Mouse (Mus musculus) heart, postnatal 0 days (tissue): ENCODE data around the gene Mrgprh. TPM values are rescaled to one million over a fixed set of nuclear protein-coding genes. Genes with fewer than 3 reads are reported as not detected.

ENCODE experiments used
- ATAC-seq: fragments of 200-750 bp; cut with Nextera tagmentation; 2 replicates; pipeline ENCODE4 v1.8.0; 2017; ENCODE audit warnings: low read depth, moderate number of reproducible peaks, moderate library complexity; ENCODE audit not compliant: insufficient read depth
- DNase-seq: peaks from one replicate; pipeline ENCODE4 v3.0.0-alpha.2; 2016; ENCODE audit warnings: low spot score
- H3K27ac ChIP-seq: fragments of 300-500 bp; sonication (generic); 2 replicates; pipeline ENCODE4 v1.5.1; 2014; ENCODE audit warnings: low read depth, mild to moderate bottlenecking
- H3K27me3 ChIP-seq: fragments of 300-500 bp; sonication (generic); 2 replicates; pipeline ENCODE4 v1.6.1; 2014; ENCODE audit warnings: low read length, mixed read lengths; ENCODE audit not compliant: control insufficient read depth, insufficient read depth
- H3K36me3 ChIP-seq: fragments of 300-500 bp; sonication (generic); replicated peaks from 2 replicates; pipeline ENCODE4 v1.6.1; 2014; ENCODE audit warnings: low read length, mixed read lengths; ENCODE audit not compliant: control insufficient read depth, insufficient read depth
- H3K4me1 ChIP-seq: fragments of 300-500 bp; sonication (generic); 2 replicates; pipeline ENCODE4 v1.6.1; 2014; ENCODE audit warnings: antibody characterized with exemption; ENCODE audit not compliant: control insufficient read depth, insufficient read depth
- H3K4me2 ChIP-seq: fragments of 300-500 bp; sonication (generic); 2 replicates; pipeline ENCODE4 v1.6.1; 2014; ENCODE audit warnings: low read depth, mild to moderate bottlenecking, low read length, moderate library complexity
- H3K4me3 ChIP-seq: fragments of 300-500 bp; sonication (generic); 2 replicates; pipeline ENCODE4 v1.5.1; 2014; ENCODE audit warnings: low read depth, low read length
- H3K9ac ChIP-seq: fragments of 300-500 bp; sonication (generic); replicated peaks from 2 replicates; pipeline ENCODE4 v1.6.1; 2014; ENCODE audit warnings: low read depth, low read length, mixed read lengths
- H3K9me3 ChIP-seq: fragments of 300-500 bp; sonication (generic); replicated peaks from 2 replicates; pipeline ENCODE4 v1.6.1; 2016; ENCODE audit warnings: low read length; ENCODE audit not compliant: control insufficient read depth
- CTCF ChIP-seq: IDR thresholded peaks from 2 replicates; pipeline ENCODE4 v1.5.1; 2016; ENCODE audit warnings: antibody characterized with exemption, control low read depth, low read depth
- EP300 ChIP-seq: IDR thresholded peaks from 2 replicates; pipeline ENCODE4 v1.6.1; 2016; ENCODE audit warnings: antibody characterized with exemption, low read depth
- WGBS: fragments of 180-500 bp; shearing (Covaris S2); extraction: QIAGEN DNeasy Blood & Tissue Kit; methylation state at CpG from one replicate; pipeline ENCODE4 v1.1.7; 2014; 5-methylcytosine and 5-hydroxymethylcytosine counted together
- polyA plus RNA-seq: library from polyadenylated mRNA; unstranded; fragments of >200 nt; fragmentation: Nextera tagmentation; extraction: Ambion mirVana; gene quantifications from 2 replicates; pipeline ENCODE4 v1.2.1, GENCODE M21; 2015
- total RNA-seq: library from RNA; depleted of rRNA; stranded (reverse); fragments of >200 nt; gene quantifications from 2 replicates; pipeline ENCODE4 v1.2.3, GENCODE M21; 2014; ENCODE audit warnings: low replicate concordance; rRNA removed

The Mrgprh gene
- total RNA-seq (0.19 TPM in 1 of 2 replicates, not detected in the other), polyA plus RNA-seq (0.19 and 0.25 TPM in 2 replicates)

DNA sequence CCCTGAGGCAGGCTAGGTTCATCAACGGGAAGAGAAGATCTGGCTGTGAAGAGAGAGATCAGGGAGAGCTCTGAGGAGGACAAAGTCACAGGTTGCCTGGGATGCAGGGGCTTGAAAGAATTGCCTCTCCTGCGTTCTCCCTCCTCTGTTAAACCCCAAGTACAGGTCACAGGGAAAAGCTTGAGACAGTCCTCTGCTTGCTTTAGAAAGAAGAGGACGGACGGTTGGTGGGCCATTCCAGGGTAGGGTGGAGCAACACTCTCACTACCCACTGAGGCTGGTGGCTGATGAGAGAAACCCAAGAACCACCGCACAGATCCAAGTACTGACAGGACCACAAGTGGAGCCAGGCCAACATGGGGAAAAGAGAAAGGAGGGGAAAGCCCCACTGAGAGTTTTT lies at the start of gene Mrgprh:
Gene Mrgprh, plus strand, starts transcription at position 301 of the 400 bp plus-strand sequence.
- H3K27ac ChIP-seq = no peak within 1 kb of the TSS
- no peak for DNase-seq
- WGBS = 79% methylated on average over 5 of the region's 5 CpGs
- H3K4me1 ChIP-seq = 0 out of 2 replicates have a peak, but pooled peaks cover 3% of the 10 kb centered on the region
- 0 out of 2 replicates have a peak, but pooled peaks cover 9% of the 10 kb centered on the region for H3K27me3 ChIP-seq
- no peak within 1 kb of the TSS for H3K4me2 ChIP-seq
- TF ChIP-seq CTCF = no peak
- TF ChIP-seq EP300 = no peak
- H3K9me3 ChIP-seq = no peaks in the 10 kb centered on the region
- no peak for ATAC-seq
- H3K4me3 ChIP-seq = no peak within 1 kb of the TSS
- H3K9ac ChIP-seq = no peak within 1 kb of the TSS
- no peaks in the 10 kb centered on the region for H3K36me3 ChIP-seq

DNA sequence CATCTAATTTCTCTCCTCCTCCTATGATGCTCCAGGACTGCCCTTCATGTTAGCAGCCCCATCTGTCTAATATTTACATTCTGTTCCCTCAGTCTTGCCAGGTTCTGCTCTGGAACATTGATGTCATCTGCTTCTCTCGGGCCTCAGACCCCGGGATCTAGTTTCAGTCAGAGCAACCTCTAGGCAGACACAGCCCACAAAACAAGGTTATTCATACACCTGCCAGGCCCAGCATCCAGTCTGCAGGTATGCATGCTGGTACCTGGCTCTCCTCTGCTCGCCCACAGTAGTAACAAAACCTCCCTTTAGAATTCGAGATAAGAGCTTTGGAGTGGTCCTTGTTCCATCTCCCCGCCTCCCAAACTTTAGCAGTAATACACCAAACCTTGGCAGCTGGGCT lies 45.5 kb upstream of the Mrgprh start:
- H3K4me1 ChIP-seq = no peaks in the 10 kb centered on the region
- WGBS = 62% methylated on average over 5 of the region's 5 CpGs
- TF ChIP-seq EP300 (no peak), CTCF (no peak)
- ATAC-seq = no peak
- H3K9ac ChIP-seq = no peak overlapping the region
- H3K9me3 ChIP-seq = no peaks in the 10 kb centered on the region; the same call in 1 of the 2 replicates
- H3K4me2 ChIP-seq = no peak overlapping the region
- H3K4me3 ChIP-seq = no peak overlapping the region
- no peaks in the 10 kb centered on the region for H3K36me3 ChIP-seq
- DNase-seq = no peak
- no peak overlapping the region for H3K27ac ChIP-seq
- H3K27me3 ChIP-seq = no peaks in the 10 kb centered on the region

DNA sequence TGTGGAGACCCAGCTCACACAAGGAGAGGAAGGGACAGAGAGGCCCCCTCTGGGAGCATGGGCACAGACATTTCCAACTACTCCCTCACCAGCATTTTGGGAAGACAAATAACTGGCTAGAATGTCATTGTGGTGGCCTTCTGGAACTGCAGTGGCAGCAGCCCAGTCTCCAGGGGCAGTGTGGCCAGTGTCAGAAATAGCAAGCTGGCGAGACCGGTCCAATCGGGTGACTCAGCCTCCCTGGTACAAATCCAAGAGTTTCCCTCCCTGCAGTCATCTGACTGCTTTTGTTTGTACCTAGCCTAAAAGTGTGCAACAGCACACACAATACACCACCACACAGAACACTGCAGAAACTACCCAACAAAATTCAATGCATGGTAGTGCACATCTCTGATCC lies 43.6 kb upstream of the Mrgprh start:
- H3K4me3 ChIP-seq = no peak overlapping the region
- TF ChIP-seq EP300 = no peak
- TF ChIP-seq CTCF = no peak
- H3K9me3 ChIP-seq = no peaks in the 10 kb centered on the region; the same call in 1 of the 2 replicates
- no peaks in the 10 kb centered on the region for H3K27me3 ChIP-seq
- peak overlapping the region; percentile 60 for H3K27ac ChIP-seq
- peak; percentile 62 for DNase-seq
- ATAC-seq = peak; percentile 87
- no peaks in the 10 kb centered on the region for H3K36me3 ChIP-seq
- WGBS = 10% methylated on average over 3 of the region's 3 CpGs
- H3K4me2 ChIP-seq = no peak overlapping the region
- no peaks in the 10 kb centered on the region for H3K4me1 ChIP-seq
- H3K9ac ChIP-seq = no peak overlapping the region

DNA sequence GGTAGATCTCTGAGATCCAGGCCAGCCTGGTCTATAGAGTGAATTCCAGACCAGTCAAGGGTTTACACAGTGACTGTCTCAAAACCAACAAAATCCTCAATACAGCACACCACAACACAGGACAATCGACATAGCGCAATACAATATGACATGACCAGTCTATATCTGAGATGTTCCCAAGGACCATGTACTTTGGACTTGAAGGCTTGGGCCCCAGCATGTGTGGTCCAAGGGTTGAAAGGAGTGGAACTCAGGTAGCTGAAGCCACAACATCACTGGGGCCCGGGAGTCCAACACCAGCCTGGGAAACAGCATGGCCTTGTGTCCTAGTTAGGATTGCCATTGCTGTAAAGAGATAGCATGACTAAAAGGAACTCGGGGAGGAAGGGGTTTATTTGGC lies 43.2 kb upstream of the Mrgprh start:
- Histone ChIP-seq H3K9me3 (no peaks in the 10 kb centered on the region; the same call in 1 of the 2 replicates), H3K36me3 (no peaks in the 10 kb centered on the region), H3K27me3 (no peaks in the 10 kb centered on the region), H3K9ac (no peak overlapping the region), H3K4me2 (no peak overlapping the region), H3K27ac (peak overlapping the region; percentile 60; the same call in 1 of the 2 replicates), H3K4me1 (no peaks in the 10 kb centered on the region), H3K4me3 (no peak overlapping the region)
- no peak for DNase-seq
- no peak for ATAC-seq
- TF ChIP-seq CTCF = no peak
- 0 out of 2 replicates have a peak, but pooled peaks have one; percentile 14 for TF ChIP-seq EP300
- WGBS = 93% methylated on average over 4 of the region's 4 CpGs

DNA sequence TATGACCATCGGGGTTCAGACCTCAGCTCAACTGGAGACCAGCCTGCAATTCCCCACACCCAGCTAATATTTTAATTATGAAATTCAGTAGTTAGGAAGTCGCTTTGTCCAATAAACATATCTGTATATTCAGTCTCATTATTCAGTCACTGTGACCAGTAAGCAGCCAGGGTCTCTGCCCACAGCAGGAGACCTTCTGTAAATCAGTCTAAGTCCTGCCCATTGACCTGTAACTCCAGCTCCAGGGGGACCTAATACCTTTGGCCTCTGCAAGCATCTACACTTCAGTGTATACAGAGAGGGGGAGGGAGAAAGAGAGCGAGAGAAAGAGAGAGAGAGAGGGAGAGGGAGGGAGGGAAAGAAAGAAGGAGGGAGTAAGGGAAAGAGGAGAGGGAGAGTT lies 41.5 kb upstream of the Mrgprh start:
- H3K27ac ChIP-seq = no peak overlapping the region
- ATAC-seq (no peak), DNase-seq (no peak)
- TF ChIP-seq CTCF (no peak), EP300 (no peak)
- H3K4me2 ChIP-seq = no peak overlapping the region
- WGBS = 90% methylated on average over 3 of the region's 3 CpGs
- no peak overlapping the region for H3K9ac ChIP-seq
- no peak overlapping the region for H3K4me3 ChIP-seq
- no peaks in the 10 kb centered on the region for H3K9me3 ChIP-seq
- no peaks in the 10 kb centered on the region for H3K27me3 ChIP-seq
- H3K4me1 ChIP-seq = no peaks in the 10 kb centered on the region
- no peaks in the 10 kb centered on the region for H3K36me3 ChIP-seq

DNA sequence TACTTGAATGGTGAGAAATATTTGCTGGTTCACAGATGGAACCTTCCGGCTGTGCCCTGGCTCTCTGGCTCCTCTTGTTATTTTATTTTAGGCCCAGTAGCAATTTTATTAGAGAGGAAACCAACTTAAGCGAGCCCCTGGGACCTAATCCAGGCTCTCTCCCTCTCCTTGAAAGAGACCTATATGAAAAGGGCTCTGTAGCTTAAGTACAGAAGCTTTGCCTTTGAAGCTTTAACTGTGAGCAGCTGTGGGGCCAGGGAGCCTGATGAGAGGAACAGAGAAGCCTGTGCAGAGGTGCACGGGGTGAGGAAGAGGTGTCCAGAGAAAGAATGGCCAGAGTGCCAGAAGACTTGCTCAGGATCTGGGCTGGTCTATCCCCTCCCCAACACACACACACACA lies 41.0 kb upstream of the Mrgprh start:
- Histone ChIP-seq H3K9ac (no peak overlapping the region), H3K27ac (no peak overlapping the region), H3K4me2 (no peak overlapping the region), H3K4me1 (no peaks in the 10 kb centered on the region), H3K36me3 (no peaks in the 10 kb centered on the region), H3K9me3 (no peaks in the 10 kb centered on the region), H3K4me3 (no peak overlapping the region), H3K27me3 (no peaks in the 10 kb centered on the region)
- no peak for ATAC-seq
- no peak for DNase-seq
- TF ChIP-seq EP300 = no peak
- TF ChIP-seq CTCF = no peak
- 68% methylated on average over 3 of the region's 3 CpGs for WGBS
